Mouse (Mus musculus) G1E (cell line): Measurements from ENCODE around the gene Tomm5. TPM values are rescaled to one million over a fixed set of nuclear protein-coding genes. Genes with fewer than 3 reads are reported as not detected.

Source experiments
- ATAC-seq: 2 replicates; pipeline ENCODE4 v1.8.0; 2016; ENCODE audit warnings: mild to moderate bottlenecking; ENCODE audit not compliant: insufficient number of reproducible peaks, poor library complexity, low FRiP score, severe bottlenecking; ENCODE audit errors: extremely low read depth
- DNase-seq: peaks from one replicate; pipeline ENCODE4 v3.0.0; 2012; ENCODE audit warnings: low spot score
- H3K27me3 ChIP-seq: 2 replicates; pipeline ENCODE4 v1.6.1; 2012; ENCODE audit warnings: mild to moderate bottlenecking, low read length, inconsistent platforms; ENCODE audit not compliant: insufficient read depth
- H3K36me3 ChIP-seq: replicated peaks from 2 replicates; pipeline ENCODE3; 2012; ENCODE audit warnings: mild to moderate bottlenecking, inconsistent platforms
- H3K4me1 ChIP-seq: 2 replicates; pipeline ENCODE4 v1.6.1; 2012; ENCODE audit warnings: low read depth, low read length, inconsistent platforms, mixed read lengths; ENCODE audit not compliant: insufficient read depth
- H3K4me3 ChIP-seq: 2 replicates; pipeline ENCODE4 v1.5.1; 2012; ENCODE audit warnings: low read depth, mild to moderate bottlenecking, inconsistent platforms, low read length, moderate library complexity, mixed read lengths
- H3K9me3 ChIP-seq: replicated peaks from 2 replicates; pipeline ENCODE4 v1.6.1; 2012; ENCODE audit warnings: inconsistent platforms
- CTCF ChIP-seq: IDR thresholded peaks from 2 replicates; pipeline ENCODE4 v1.5.1; 2012; ENCODE audit warnings: low read depth, low read length, inconsistent platforms, mixed read lengths
- GATA1 ChIP-seq: IDR thresholded peaks from 2 replicates; pipeline ENCODE4 v1.6.1; 2012; ENCODE audit warnings: borderline replicate concordance, low read length, inconsistent platforms, mixed read lengths
- GATA2 ChIP-seq: IDR thresholded peaks from 2 replicates; pipeline ENCODE4 v1.6.1; 2012; ENCODE audit warnings: low read depth, low read length, inconsistent platforms, borderline replicate concordance
- POLR2AphosphoS5 ChIP-seq: IDR thresholded peaks from 2 replicates; pipeline ENCODE4 v1.6.1; 2012; ENCODE audit warnings: low read depth, low read length, inconsistent platforms; ENCODE audit not compliant: insufficient replicate concordance
- TAL1 ChIP-seq: conservative IDR thresholded peaks from 2 replicates; pipeline ENCODE4 v1.6.1; 2012; ENCODE audit warnings: low read depth, low read length, inconsistent platforms, mixed read lengths
- polyA plus RNA-seq: library from polyadenylated mRNA; stranded (reverse); fragments of >175 nt; gene quantifications from 2 replicates; pipeline ENCODE4 v1.2.3, GENCODE M21; 2012
- total RNA-seq, 2 experiments: library from RNA; stranded (forward) in 1 of 2; stranded (reverse) in 1 of 2; fragments of 200-1000 nt in 1 of 2; fragments of >200 nt in 1 of 2; fragmentation: Nextera tagmentation in 1 of 2; gene quantifications; 2 replicates each; pipeline ENCODE4 v1.2.3; 2014 to 2017

The Tomm5 gene
- total RNA-seq (2014; fragmentation: Nextera tagmentation) (106 and 135 TPM in 2 replicates), total RNA-seq (2017) (291 and 355 TPM in 2 replicates), polyA plus RNA-seq (127 and 156 TPM in 2 replicates)

- Histone ChIP-seq H3K36me3 (peaks cover 33% of the 10 kb centered on the region), H3K9me3 (no peaks in the 10 kb centered on the region), H3K4me3 (peak within 1 kb of the TSS; percentile 100), H3K27me3 (peaks cover 6% of the 10 kb centered on the region), H3K4me1 (peaks cover 19% of the 10 kb centered on the region)
- ATAC-seq (peak; percentile 97), DNase-seq (peak; percentile 88)
- TF ChIP-seq POLR2AphosphoS5 (no peak), GATA1 (no peak), GATA2 (no peak), TAL1 (no peak), CTCF (no peak)
Observed at GRCm38 (mm10) chr4:45107601-45108277, at the start of gene Tomm5. Gene Tomm5, minus strand, starts transcription at chr4:45108114.

GRCm38 (mm10) chr4:45156433-45156832 lies 48.5 kb upstream of the Tomm5 start:
- H3K4me3 ChIP-seq: no peak overlapping the region
- peaks cover 19% of the 10 kb centered on the region for H3K27me3 ChIP-seq
- no peak for TF ChIP-seq GATA2
- no peak for TF ChIP-seq CTCF
- TF ChIP-seq GATA1: no peak
- TF ChIP-seq TAL1: no peak
- TF ChIP-seq POLR2AphosphoS5: no peak
- DNase-seq: no peak
- no peak for ATAC-seq
- H3K36me3 ChIP-seq: no peaks in the 10 kb centered on the region
- H3K4me1 ChIP-seq: no peaks in the 10 kb centered on the region
- no peaks in the 10 kb centered on the region for H3K9me3 ChIP-seq

GRCm38 (mm10) chr4:45143005-45143404 lies 35.1 kb upstream of the Tomm5 start:
- no peaks in the 10 kb centered on the region for H3K36me3 ChIP-seq

GRCm38 (mm10) chr4:45142411-45142810 lies 34.5 kb upstream of the Tomm5 start:
- ATAC-seq (no peak), DNase-seq (no peak)
- Histone ChIP-seq H3K9me3 (no peaks in the 10 kb centered on the region), H3K27me3 (peaks cover 29% of the 10 kb centered on the region), H3K4me3 (no peak overlapping the region), H3K4me1 (no peaks in the 10 kb centered on the region), H3K36me3 (no peaks in the 10 kb centered on the region)
- TF ChIP-seq CTCF: no peak
- no peak for TF ChIP-seq TAL1
- TF ChIP-seq POLR2AphosphoS5: no peak

More at GRCm38 (mm10) chr4:45143005-45143404, 35.1 kb upstream of the Tomm5 start:
- no peak for ATAC-seq
- H3K27me3 ChIP-seq: peaks cover 26% of the 10 kb centered on the region
- TF ChIP-seq GATA2 (no peak), GATA1 (no peak), CTCF (no peak), POLR2AphosphoS5 (no peak), TAL1 (no peak)
- no peaks in the 10 kb centered on the region for H3K9me3 ChIP-seq
- no peak overlapping the region for H3K4me3 ChIP-seq
- H3K4me1 ChIP-seq: no peaks in the 10 kb centered on the region
- DNase-seq: no peak

- no peaks in the 10 kb centered on the region for H3K36me3 ChIP-seq
- no peak for DNase-seq
- no peak for ATAC-seq
- TF ChIP-seq TAL1: no peak
- TF ChIP-seq GATA1: no peak
- TF ChIP-seq CTCF: no peak
- no peak for TF ChIP-seq GATA2
- TF ChIP-seq POLR2AphosphoS5: no peak
- H3K9me3 ChIP-seq: no peaks in the 10 kb centered on the region
- H3K4me3 ChIP-seq: no peak overlapping the region
- peaks cover 26% of the 10 kb centered on the region for H3K27me3 ChIP-seq
- H3K4me1 ChIP-seq: no peaks in the 10 kb centered on the region
Observed at GRCm38 (mm10) chr4:45141835-45142234, 33.9 kb upstream of the Tomm5 start.

GRCm38 (mm10) chr4:45137636-45138035 lies 29.7 kb upstream of the Tomm5 start:
- TF ChIP-seq POLR2AphosphoS5 (no peak), TAL1 (no peak), GATA2 (no peak), CTCF (no peak), GATA1 (no peak)
- Histone ChIP-seq H3K9me3 (no peaks in the 10 kb centered on the region), H3K36me3 (no peaks in the 10 kb centered on the region), H3K27me3 (peaks cover 20% of the 10 kb centered on the region), H3K4me3 (no peak overlapping the region), H3K4me1 (no peaks in the 10 kb centered on the region)
- DNase-seq (no peak), ATAC-seq (no peak)

- peaks cover 19% of the 10 kb centered on the region for H3K27me3 ChIP-seq
- TF ChIP-seq CTCF (no peak), GATA2 (no peak)
- ATAC-seq: no peak
- no peaks in the 10 kb centered on the region for H3K36me3 ChIP-seq
- H3K4me1 ChIP-seq: no peaks in the 10 kb centered on the region
- no peak for DNase-seq
- no peak overlapping the region for H3K4me3 ChIP-seq
- no peaks in the 10 kb centered on the region for H3K9me3 ChIP-seq
Observed at GRCm38 (mm10) chr4:45134471-45134870, 26.6 kb upstream of the Tomm5 start.
